Mouse (Mus musculus): ENCODE data around the gene Tbx4. TPM values are rescaled to one million over a fixed set of nuclear protein-coding genes. Genes with fewer than 3 reads are reported as not detected.

The Tbx4 gene
- total and polyA plus RNA-seq, 3 experiments: 0.12 to 0.64 TPM; not detected in 1

GRCm38 (mm10) chr11:85838424-85839257 is 47.6 kb upstream of the Tbx4 start:
- Histone ChIP-seq H3K27me3 (ENCODE audit: control insufficient read depth in 1 of 2, insufficient read depth in 2 of 2, low read length in 2 of 2) (no peaks in the 10 kb centered on the region), H3K4me3 (ENCODE audit: control insufficient read depth in 1 of 2, insufficient read depth in 1 of 2, low read depth in 2 of 2, low read length in 2 of 2) (no peak overlapping the region), H3K4me1 (ENCODE audit: control insufficient read depth in 1 of 2, insufficient read depth in 2 of 2, low read length in 2 of 2) (no peaks in the 10 kb centered on the region), H3K9me3 (replicated peaks; ENCODE audit: insufficient read depth, low read length) (no peaks in the 10 kb centered on the region), H3K36me3 (ENCODE audit: control insufficient read depth in 1 of 2, insufficient read depth in 2 of 2, low read length in 2 of 2) (no peaks in the 10 kb centered on the region), H3K79me2 (ENCODE audit: control insufficient read depth, insufficient read depth, low read length, poor library complexity) (no peaks in the 10 kb centered on the region; the same call in 1 of the 2 replicates), H3K9ac (ENCODE audit: control insufficient read depth, low read depth, low read length, poor library complexity, severe bottlenecking) (no peak overlapping the region), H3K27ac (ENCODE audit: control insufficient read depth, low read depth, low read length) (no peak overlapping the region)
- no peak for DNase-seq (ENCODE audit: low read depth, low spot score)
- no peak for TF ChIP-seq MAX (IDR thresholded peaks at IDR 0.05; ENCODE audit: low read length)
- no peak for TF ChIP-seq USF2 (IDR thresholded peaks at IDR 0.05; ENCODE audit: borderline replicate concordance in 1 of 2, insufficient read depth in 1 of 2, low read depth in 1 of 2, low read length in 2 of 2)
- no peak for TF ChIP-seq RCOR1 (IDR thresholded peaks at IDR 0.05; ENCODE audit: low read depth, low read length)
- no peak for TF ChIP-seq JUND (IDR thresholded peaks at IDR 0.05; ENCODE audit: low read depth, low read length)
- TF ChIP-seq MAFK (IDR thresholded peaks at IDR 0.05; ENCODE audit: borderline replicate concordance, low read depth, low read length): no peak
- no peak for TF ChIP-seq MYC (IDR thresholded peaks at IDR 0.05; ENCODE audit: low read depth, low read length)
- no peak for TF ChIP-seq TAL1 (IDR thresholded peaks at IDR 0.05; ENCODE audit: low read length)
- no peak for TF ChIP-seq CTCF (IDR thresholded peaks at IDR 0.05 in 2 of 3, conservative IDR thresholded peaks at IDR 0.05 in 1 of 3; ENCODE audit: control insufficient read depth in 1 of 3, insufficient read depth in 1 of 3, low read depth in 2 of 3, low read length in 3 of 3, poor library complexity in 1 of 3, severe bottlenecking in 1 of 3)

DNA sequence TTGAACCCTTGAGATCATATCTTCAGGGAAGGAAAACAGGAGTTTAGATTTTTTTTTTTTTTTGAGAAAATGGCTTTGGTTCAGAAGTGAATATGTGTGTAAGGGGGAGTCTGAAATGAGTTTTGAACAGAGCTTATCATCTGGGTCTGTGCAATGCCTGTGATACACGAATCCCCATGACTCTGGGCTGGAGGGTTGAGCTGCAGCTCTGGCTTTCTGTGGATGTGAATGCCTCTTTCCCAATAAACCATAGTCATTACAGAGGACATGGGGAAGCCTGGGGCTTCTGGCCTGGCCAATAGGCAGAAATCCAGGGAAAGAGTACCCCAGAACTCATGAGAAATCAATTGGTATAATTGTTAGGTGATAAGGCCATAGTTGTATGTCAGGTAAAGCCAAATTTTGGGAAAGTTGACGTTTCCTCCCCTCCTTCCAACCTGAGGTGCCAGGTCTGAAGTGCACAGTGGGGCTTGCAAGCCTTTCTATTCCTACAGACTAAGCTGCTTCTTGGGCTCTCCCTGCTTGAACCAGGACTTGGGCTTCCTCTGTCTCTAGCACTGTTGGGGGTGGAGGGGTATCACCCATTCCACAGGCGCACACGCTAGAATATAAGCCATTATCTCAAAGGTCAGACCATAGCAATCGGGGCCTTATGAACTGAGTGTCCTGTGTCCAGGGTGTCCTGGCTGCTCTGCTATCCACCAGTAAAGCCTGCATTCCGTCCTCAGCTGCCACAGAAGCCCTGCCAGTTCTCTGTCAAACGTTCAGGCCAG is 46.8 kb upstream of the Tbx4 start:
- no peak overlapping the region for H3K27ac ChIP-seq (ENCODE audit: control insufficient read depth, low read depth, low read length)
- DNase-seq (ENCODE audit: low read depth, low spot score): no peak
- H3K4me3 ChIP-seq (ENCODE audit: control insufficient read depth in 1 of 2, insufficient read depth in 1 of 2, low read depth in 2 of 2, low read length in 2 of 2): no peak overlapping the region
- no peak overlapping the region for H3K9ac ChIP-seq (ENCODE audit: control insufficient read depth, low read depth, low read length, poor library complexity, severe bottlenecking)
- no peaks in the 10 kb centered on the region for H3K27me3 ChIP-seq (ENCODE audit: control insufficient read depth in 1 of 2, insufficient read depth in 2 of 2, low read length in 2 of 2)
- TF ChIP-seq MAX (IDR thresholded peaks at IDR 0.05; ENCODE audit: low read length) (no peak), SIN3A (IDR thresholded peaks at IDR 0.05; ENCODE audit: low read length) (no peak), USF2 (IDR thresholded peaks at IDR 0.05; ENCODE audit: borderline replicate concordance in 1 of 2, insufficient read depth in 1 of 2, low read depth in 1 of 2, low read length in 2 of 2) (no peak), JUND (IDR thresholded peaks at IDR 0.05; ENCODE audit: low read depth, low read length) (no peak), E2F4 (IDR thresholded peaks at IDR 0.05; ENCODE audit: borderline replicate concordance, low read depth, low read length) (no peak), KAT2A (conservative IDR thresholded peaks at IDR 0.05; ENCODE audit: low read depth, low read length) (no peak), ZMIZ1 (IDR thresholded peaks at IDR 0.05; ENCODE audit: low read depth, low read length) (no peak), ZKSCAN1 (IDR thresholded peaks at IDR 0.05; ENCODE audit: low read depth, low read length) (no peak), MXI1 (IDR thresholded peaks at IDR 0.05; ENCODE audit: low read depth, low read length) (no peak), NELFE (IDR thresholded peaks at IDR 0.05; ENCODE audit: low read depth, low read length) (no peak), MAFK (IDR thresholded peaks at IDR 0.05; ENCODE audit: borderline replicate concordance, low read depth, low read length) (no peak), ZC3H11A (IDR thresholded peaks at IDR 0.05; ENCODE audit: low read depth, low read length) (no peak), TAL1 (IDR thresholded peaks at IDR 0.05; ENCODE audit: low read length) (no peak), ZNF384 (IDR thresholded peaks at IDR 0.05; ENCODE audit: low read depth, low read length) (no peak)
- H3K79me2 ChIP-seq (ENCODE audit: control insufficient read depth, insufficient read depth, low read length, poor library complexity): no peaks in the 10 kb centered on the region; the same call in 1 of the 2 replicates
- H3K4me1 ChIP-seq (ENCODE audit: control insufficient read depth in 1 of 2, insufficient read depth in 2 of 2, low read length in 2 of 2): no peaks in the 10 kb centered on the region; a peak in 1 of 4 replicates
- no peaks in the 10 kb centered on the region for H3K36me3 ChIP-seq (ENCODE audit: control insufficient read depth in 1 of 2, insufficient read depth in 2 of 2, low read length in 2 of 2)
- no peaks in the 10 kb centered on the region for H3K9me3 ChIP-seq (replicated peaks; ENCODE audit: insufficient read depth, low read length)

All from MEL (cell line).